Mouse (Mus musculus) cortical plate, adult 2 months (tissue): ENCODE results near the gene Ptbp1.

Experiments
- CTCF ChIP-seq: fragments of 200-500 bp; IDR thresholded peaks from 2 replicates; pipeline ENCODE4 v1.5.1; 2011; ENCODE audit warnings: mild to moderate bottlenecking, control low read depth, low read length; ENCODE audit not compliant: insufficient read depth; ENCODE audit errors: extremely low read depth
- POLR2A ChIP-seq: fragments of 200-500 bp; IDR thresholded peaks from 2 replicates; pipeline ENCODE4 v1.6.1; 2011; ENCODE audit warnings: mild to moderate bottlenecking, low read length, control low read depth; ENCODE audit not compliant: insufficient read depth; ENCODE audit errors: extremely low read depth

DNA sequence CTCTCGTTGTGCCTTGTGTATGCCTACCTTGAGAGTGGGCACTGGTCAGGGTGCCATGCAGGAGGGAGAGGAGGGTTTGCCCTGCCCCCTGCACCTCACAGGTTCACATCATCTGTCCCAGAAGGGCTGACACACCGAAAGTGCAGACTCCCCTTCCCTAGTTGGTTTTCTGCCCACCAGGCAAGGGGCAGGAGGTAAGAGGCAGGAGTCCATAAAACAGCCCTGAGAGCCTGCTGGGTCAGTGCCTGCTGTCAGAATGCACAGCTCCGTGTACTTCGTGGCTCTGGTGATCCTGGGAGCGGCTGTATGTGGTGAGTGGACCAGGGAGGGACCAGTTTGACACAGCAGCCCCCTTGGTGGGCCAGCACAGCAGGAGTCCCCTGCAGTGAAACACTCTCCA, 36.4 kb downstream of the Ptbp1 start, which contains the start of gene Cfd:
- TF ChIP-seq CTCF: no peak
- no peak for TF ChIP-seq POLR2A
